Mouse (Mus musculus) left cerebral cortex, adult 2 months (tissue): ENCODE measurements around the gene Tfap2e. TPM values are rescaled to one million over a fixed set of nuclear protein-coding genes. Genes with fewer than 3 reads are reported as not detected.

ENCODE experiments used
- DNase-seq, 2 experiments: peaks; one replicate each; pipeline ENCODE4 v3.0.0; 2021 to 2022; ENCODE audit warnings: low spot score in 2 of 2, mixed read lengths in 1 of 2; ENCODE audit errors: extremely low spot score in 1 of 2
- H3K27ac ChIP-seq: fragments of 200-600 bp; 2 replicates; pipeline ENCODE4 v1.8.1; 2022
- H3K4me3 ChIP-seq: fragments of 200-600 bp; 2 replicates; pipeline ENCODE4 v1.8.1; 2022
- CTCF ChIP-seq: fragments of 200-600 bp; IDR thresholded peaks from 2 replicates; pipeline ENCODE4 v1.8.1; 2022; ENCODE audit warnings: antibody characterized with exemption, mild to moderate bottlenecking, moderate library complexity
- intact Hi-C: fragments of 180-260 bp; cut with DNase I; formaldehyde crosslinking; loops from one replicate; pipeline ENCODE4 v1.15.1; 2025
- total RNA-seq, 2 experiments: library from RNA; stranded (reverse); gene quantifications; 2 replicates each; pipeline ENCODE4 v1.2.3; 2021

Gene Tfap2e
- total RNA-seq, 2 experiments from 2014 or later = not detected

DNA sequence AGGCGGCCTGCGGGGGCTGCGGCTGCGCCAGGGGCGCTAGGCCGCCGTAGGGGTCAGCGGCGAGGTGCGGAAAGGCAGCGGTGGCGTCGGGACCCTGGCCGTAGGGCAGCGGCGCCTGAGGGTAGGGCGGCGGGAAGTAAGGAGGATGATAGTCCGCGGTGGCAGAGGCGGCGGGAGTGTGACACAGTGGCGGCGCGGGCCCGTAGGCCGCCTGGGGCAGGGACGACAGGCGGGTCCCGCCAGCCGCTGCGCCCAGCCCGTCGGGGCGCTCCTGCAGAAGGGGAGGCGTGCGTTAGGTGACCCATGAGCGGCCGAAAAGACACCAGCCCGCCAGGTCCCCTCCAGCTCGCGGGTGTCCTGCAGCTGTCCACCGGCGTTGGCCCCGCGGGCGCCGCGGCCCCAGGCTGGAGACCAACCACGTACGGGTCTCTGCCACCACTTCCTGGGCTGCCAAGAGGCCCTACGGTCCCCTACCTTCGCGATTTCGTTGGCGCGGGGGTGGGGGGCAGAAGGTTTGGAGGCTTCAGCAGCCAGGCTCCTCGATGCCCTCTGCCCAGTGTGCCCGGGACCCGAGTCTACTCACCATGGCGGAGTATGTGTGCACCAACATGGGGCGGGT is 549 bp downstream of the Tfap2e start:
- H3K4me3 ChIP-seq = no peak overlapping the region

DNA sequence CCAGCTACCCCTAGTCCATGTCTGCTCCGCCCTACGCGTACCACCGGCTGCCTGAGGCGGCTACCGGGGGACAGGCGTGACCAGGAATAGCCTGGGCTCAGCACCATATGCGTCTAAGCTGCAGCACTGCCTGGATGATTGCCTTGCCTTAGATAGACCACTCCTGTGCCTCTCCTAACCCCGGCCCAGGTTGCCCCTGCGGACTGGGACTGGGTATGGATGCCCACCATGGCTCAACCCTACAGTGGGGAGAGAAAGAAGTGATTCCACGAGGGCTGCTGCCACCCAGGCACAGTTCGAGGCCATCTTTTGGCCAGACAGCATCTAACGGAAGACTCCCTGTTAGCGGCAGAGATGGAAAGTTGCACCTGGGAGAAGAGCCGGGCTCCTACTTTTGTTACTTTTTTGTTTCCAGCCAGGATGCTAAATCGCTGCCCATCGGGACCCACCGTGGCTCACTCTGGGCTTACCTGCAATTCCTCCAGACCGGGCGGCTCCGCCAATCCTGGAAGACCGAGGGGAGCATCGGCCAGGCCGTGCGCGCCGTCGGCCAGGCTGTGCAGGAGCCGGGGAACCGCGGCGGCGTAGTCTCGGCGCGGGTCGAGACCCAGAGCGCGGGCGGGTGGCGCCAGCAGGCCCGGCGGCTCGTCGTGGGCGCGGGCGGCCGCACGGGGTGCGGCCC is 1.2 kb downstream of the Tfap2e start:
- Histone ChIP-seq H3K4me3 (no peak overlapping the region), H3K27ac (no peak overlapping the region)
- TF ChIP-seq CTCF = no peak
- intact Hi-C loops = no loop called here
- no peak for DNase-seq

More for the DNA sequence above, 549 bp downstream of the Tfap2e start:
- intact Hi-C loops = no loop called here
- no peak for TF ChIP-seq CTCF
- no peak for DNase-seq
- H3K27ac ChIP-seq = no peak overlapping the region

DNA sequence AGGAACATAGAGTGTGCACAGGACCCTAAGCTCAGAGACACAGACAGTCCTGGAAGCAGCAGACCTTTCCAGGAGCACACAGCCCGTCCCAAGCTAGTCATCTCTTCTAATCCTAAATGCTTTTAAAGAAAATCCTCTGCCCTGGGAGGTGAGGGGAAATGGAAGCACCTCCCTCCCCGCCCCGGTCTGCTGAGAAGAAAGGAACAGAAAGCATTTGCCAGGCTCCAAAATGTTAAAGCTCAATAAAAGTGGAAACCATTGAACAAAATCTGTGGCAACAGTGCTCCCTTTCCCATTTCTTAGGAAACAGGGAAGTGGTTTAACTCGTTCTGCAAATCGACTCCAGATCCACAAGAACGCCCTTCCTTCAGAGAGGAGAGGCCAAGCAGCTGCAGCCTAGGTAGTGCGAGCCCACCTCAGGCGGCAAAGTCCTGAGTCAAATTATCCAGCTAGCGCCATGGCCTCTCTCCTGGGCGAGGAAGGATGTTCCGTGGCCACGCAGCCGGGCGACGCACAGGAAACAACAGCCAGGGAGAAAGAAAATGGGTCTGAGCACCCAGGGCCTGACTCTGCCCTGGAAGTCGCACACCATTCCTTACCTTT is 1.9 kb downstream of the Tfap2e start:
- DNase-seq = no peak
- no peak for TF ChIP-seq CTCF
- Histone ChIP-seq H3K4me3 (no peak overlapping the region), H3K27ac (no peak overlapping the region)
- intact Hi-C loops = no loop called here

DNA sequence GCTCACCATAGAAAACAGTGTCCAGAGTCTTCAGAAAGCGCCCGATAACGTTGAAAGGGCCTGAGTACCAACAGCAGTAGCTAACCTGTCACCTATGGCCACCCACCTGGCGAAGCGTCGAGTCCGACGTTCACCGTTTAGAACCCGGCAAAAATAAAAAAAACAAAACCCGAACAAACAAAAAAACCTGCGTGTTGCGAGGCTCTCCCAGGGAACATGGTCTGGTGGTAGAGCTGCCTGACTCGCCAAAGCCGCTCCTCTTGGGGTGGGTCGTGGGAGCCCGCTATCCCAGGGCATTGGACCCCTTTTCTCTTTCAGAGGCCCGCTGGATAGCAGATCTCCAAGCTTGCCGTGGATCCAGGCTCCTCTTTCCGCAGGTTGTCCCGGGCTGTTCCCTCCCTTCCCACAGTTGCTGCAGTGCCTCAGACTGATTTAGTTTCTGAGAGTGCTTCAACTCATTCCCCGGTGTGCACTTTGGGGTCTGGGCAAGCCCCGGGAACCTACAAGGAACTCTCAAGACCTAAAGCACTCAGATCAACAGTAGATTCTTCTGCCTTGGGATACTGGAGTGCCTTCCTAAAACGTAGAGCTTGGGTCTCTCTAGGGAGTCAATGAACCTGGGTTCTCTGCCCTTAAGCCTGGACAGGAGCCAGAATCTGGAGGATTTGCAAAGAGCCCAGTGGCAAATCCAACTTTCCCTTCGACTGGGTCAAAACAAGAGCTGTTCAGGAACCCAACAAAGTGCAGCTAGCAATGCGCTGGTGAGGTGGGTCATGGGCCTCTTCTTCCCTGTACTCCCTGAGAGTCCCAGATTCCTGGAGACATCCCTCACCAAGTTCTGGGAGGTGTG is 3.3 kb downstream of the Tfap2e start:
- intact Hi-C loops = no loop called here
- Histone ChIP-seq H3K4me3 (no peak overlapping the region), H3K27ac (no peak overlapping the region)
- DNase-seq = no peak
- no peak for TF ChIP-seq CTCF

DNA sequence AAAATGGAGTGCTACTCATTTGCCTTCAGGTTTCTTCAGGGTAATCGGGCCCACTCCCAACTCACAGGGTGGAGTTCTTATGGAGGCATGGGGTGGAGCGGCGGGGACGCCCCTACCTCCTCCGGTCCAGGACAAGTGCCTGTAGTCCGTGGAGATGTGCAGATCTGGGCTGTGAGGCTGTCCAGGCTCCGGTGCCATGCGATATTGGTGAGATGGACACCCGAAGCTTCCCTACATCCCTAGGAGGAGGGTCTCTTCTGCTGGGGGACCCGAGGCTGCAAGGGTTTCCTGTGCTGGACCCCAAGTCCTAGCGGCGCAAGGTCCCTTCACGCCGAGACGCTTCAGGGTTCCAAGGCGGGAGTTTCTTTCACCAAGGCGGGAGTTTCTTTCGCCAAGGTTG is 3.9 kb downstream of the Tfap2e start:
- Histone ChIP-seq H3K4me3 (no peak overlapping the region), H3K27ac (no peak overlapping the region)
- TF ChIP-seq CTCF = no peak
- intact Hi-C loops = no loop called here
- DNase-seq = no peak

DNA sequence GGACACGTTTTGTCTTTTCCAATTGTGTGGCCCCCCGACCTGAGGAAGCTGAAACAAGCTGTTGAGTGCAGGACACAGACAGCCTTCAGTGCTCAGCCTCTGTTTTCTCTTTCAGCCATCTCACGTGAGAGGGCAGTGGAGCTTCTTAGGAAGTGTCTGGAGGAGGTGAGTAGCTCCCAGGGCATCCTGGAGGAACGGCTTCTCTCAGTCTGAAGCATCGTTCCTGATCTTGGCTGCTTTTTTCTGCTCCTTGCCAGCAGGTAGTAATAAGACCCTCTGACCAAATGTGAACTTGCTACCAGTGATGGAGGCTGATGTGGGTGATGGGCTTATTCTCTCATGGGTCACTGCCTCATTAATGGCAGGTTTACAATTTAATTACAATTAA is 28.6 kb downstream of the Tfap2e start:
- Histone ChIP-seq H3K4me3 (no peak overlapping the region), H3K27ac (no peak overlapping the region)
- intact Hi-C loops = no loop called here
- no peak for DNase-seq
- TF ChIP-seq CTCF = no peak

DNA sequence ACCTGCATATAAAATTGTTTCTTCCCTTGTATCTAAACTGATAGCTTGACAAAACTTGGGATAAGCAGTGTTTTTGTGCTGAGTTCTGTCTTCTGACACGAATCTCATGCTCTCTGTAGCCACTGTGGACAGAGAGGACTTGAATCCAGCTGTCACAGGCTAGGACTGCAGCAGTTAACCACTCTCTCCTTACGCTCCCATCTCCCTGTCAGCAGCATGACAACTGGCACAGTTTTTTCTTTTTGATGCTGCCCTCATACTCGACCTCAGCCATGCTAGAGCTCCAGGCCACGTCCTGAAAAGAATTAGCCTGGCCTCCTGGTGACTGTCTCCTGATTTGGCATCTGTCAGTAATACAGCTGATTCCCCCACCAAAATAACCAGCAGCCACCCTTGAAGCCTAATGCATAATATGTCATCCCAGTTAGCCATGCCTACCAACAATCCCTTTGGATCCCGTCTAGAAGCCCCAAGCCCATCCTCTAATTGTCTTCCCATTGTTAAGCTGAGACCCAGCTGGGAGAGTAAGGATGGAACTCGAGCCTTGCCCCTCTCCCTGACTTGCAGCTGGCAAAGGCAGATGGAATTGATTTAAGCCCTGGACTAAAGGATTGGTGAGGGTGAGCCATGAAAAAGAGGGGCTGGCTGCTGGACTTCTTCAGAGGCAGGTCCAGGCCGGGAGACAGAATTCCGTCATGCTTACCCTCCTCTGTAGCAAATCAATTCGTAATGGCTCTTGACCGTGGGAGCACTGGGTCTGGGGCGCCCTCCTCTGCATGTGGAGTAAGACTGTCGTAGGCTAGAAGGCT is 29.2 kb downstream of the Tfap2e start:
- DNase-seq = no peak
- intact Hi-C loops = no loop called here

DNA sequence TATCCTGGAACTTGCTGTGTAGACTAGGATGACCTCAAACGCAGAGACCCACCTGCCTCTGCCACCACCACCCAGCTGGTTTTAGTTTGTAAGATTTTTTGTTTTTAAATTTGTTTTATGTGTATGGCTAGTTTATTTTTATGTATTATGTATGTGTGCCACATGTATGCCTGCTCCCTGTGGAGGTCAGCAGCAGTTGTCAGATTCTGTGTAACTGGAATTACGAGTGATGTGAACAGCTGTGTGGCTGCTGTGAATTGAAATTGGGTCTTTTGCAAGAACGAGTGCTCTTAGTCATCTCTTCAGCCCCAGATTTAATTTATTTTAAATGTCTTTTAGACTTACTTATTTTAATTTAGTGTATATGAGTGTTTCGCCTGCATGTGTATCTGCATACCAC is 39.1 kb downstream of the Tfap2e start:
- Histone ChIP-seq H3K4me3 (no peak overlapping the region), H3K27ac (no peak overlapping the region)
- no peak for TF ChIP-seq CTCF
- intact Hi-C loops = no loop called here
- no peak for DNase-seq

More for the DNA sequence above, 29.2 kb downstream of the Tfap2e start:
- no peak for TF ChIP-seq CTCF
- no peak overlapping the region for H3K4me3 ChIP-seq
- no peak overlapping the region for H3K27ac ChIP-seq

DNA sequence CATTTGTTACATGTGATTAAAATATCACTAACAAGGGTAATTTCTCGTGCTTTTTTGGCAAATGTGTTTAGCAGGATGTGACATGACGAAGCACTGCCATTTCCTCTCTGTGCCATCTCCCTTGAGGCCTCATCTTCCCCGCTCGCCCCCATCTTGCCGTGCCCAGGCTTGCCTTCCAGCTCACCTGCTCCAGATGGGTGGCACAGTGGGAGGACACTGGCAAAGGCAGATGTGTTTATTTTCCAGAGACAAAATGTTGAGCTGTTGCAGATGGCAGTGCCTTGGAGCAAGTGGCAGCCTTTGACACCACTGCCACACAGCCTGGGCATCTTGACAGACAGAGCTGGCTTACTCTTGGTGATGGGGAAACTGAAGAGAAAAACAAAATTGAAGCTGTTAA is 43.0 kb downstream of the Tfap2e start:
- DNase-seq = no peak
- intact Hi-C loops = no loop called here
- TF ChIP-seq CTCF = no peak

DNA sequence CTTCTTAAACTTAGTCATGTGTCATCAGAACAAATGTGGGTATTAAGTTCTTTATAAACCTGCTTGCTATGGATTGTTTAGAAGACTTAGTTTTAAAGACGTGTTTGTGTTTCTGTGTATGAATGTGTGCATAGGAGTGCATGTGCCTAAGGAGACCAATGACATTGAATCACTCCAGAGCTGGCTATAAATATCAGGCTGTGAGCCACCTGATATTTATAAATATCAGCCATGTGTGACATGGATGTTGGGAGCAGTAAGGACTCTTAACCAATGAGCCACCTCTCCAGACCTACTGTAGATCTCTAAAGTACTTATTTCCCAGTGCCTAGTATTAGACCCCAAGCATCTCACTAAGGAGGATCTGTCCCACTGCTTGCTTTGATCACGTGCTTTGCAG is 46.6 kb downstream of the Tfap2e start:
- TF ChIP-seq CTCF = no peak
- Histone ChIP-seq H3K4me3 (no peak overlapping the region), H3K27ac (no peak overlapping the region)
- DNase-seq = no peak
- intact Hi-C loops = no loop called here

More for the DNA sequence above, 43.0 kb downstream of the Tfap2e start:
- H3K4me3 ChIP-seq = no peak overlapping the region
- no peak overlapping the region for H3K27ac ChIP-seq

DNA sequence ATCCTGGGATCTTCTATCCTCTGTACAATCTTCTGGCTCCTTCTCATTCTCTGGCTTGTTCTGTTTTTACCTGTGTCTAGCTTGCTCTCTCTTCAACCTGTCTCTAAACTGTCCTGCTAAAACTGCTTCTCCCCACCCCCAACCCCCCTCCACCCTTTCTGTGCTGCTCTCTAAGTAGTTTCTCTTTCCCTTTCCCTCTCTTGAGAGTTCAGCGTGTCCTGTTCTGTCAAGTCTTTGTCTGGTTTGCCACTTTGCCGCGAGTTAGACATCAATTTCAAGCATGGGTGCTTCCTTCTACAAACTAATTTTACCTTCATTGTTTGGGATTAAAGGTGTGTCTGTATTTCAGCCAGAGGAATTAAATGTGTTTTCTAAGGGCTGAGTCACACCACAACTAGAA is 53.0 kb downstream of the Tfap2e start:
- no peak for TF ChIP-seq CTCF
- no peak for DNase-seq
- H3K27ac ChIP-seq = no peak overlapping the region
- intact Hi-C loops = no loop called here
- H3K4me3 ChIP-seq = no peak overlapping the region
